Mouse (Mus musculus) spleen, adult 2 months (tissue): Measurements from ENCODE around the gene Tpgs1. TPM values are rescaled to one million over a fixed set of nuclear protein-coding genes. Genes with fewer than 3 reads are reported as not detected.

Source experiments
- DNase-seq, 2 experiments: peaks; one replicate each; pipeline versions ENCODE4 v3.0.0 to v3.0.0-alpha.2; 2012 to 2021; ENCODE audit warnings: low spot score in 2 of 2, low read depth in 1 of 2
- H3K27ac ChIP-seq: fragments of 200-500 bp; 2 replicates; pipeline ENCODE4 v1.5.1; 2012; ENCODE audit warnings: low read length, inconsistent platforms; ENCODE audit not compliant: insufficient read depth
- H3K27me3 ChIP-seq: fragments of 200-500 bp; 2 replicates; pipeline ENCODE4 v1.6.1; 2012; ENCODE audit warnings: mild to moderate bottlenecking, moderate library complexity, low read length, inconsistent platforms; ENCODE audit not compliant: control insufficient read depth, insufficient read depth
- H3K36me3 ChIP-seq: fragments of 200-500 bp; 2 replicates; pipeline ENCODE4 v1.6.1; 2012; ENCODE audit warnings: mild to moderate bottlenecking, low read length, inconsistent platforms; ENCODE audit not compliant: control insufficient read depth, insufficient read depth
- H3K4me1 ChIP-seq: fragments of 200-500 bp; 2 replicates; pipeline ENCODE4 v1.6.1; 2011; ENCODE audit warnings: inconsistent platforms; ENCODE audit not compliant: control insufficient read depth, insufficient read depth, insufficient read length
- H3K4me3 ChIP-seq: fragments of 200-500 bp; 2 replicates; pipeline ENCODE4 v1.5.1; 2011; ENCODE audit warnings: mild to moderate bottlenecking, inconsistent platforms; ENCODE audit not compliant: insufficient read depth, insufficient read length; ENCODE audit errors: extremely low read depth
- CTCF ChIP-seq: fragments of 200-500 bp; IDR thresholded peaks from 2 replicates; pipeline ENCODE4 v1.5.1; 2011; ENCODE audit warnings: mild to moderate bottlenecking, inconsistent platforms; ENCODE audit not compliant: insufficient read depth, insufficient read length, insufficient replicate concordance; ENCODE audit errors: extremely low read depth
- POLR2A ChIP-seq: fragments of 200-500 bp; IDR thresholded peaks from 2 replicates; pipeline ENCODE4 v1.6.1; 2011; ENCODE audit warnings: low read depth, low read length, inconsistent platforms
- WGBS: fragments of 180-500 bp; shearing (Covaris S2); methylation state at CpG from one replicate; pipeline ENCODE4 v1.1.7; 2018; 5-methylcytosine and 5-hydroxymethylcytosine counted together
- polyA plus RNA-seq: library from polyadenylated mRNA; depleted of rRNA; stranded (reverse); fragments of >200 nt; gene quantifications from 2 replicates; pipeline ENCODE4 v1.2.3, GENCODE M21; 2012

Tpgs1 gene
- polyA plus RNA-seq, 1 experiment, result 47.9 TPM

DNA sequence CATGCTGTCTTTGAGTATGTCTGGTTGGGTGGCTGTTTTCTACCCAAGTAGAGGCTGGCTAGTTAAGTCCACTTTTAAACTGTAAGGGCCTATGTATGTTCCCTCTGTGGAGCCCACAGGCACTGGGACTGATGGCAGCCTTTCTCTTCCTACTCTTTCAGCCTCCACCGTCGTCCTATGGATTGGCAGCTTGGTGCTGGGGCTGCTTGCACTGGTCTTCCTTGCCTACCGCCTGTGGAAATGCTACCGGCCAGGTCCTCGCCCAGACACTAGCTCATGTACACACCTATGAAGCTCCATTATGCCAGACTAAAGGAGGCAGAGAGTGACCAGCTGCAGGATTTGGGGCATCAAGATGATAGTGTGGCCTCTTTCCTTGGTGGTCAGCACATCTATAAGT lies 1.1 kb upstream of the Tpgs1 start:
- H3K4me3 ChIP-seq, result no peak overlapping the region
- H3K27ac ChIP-seq, result no peak overlapping the region
- no peaks in the 10 kb centered on the region for H3K27me3 ChIP-seq
- peaks cover 8% of the 10 kb centered on the region; the same call in 1 of the 2 replicates for H3K4me1 ChIP-seq
- peaks cover 2% of the 10 kb centered on the region; the same call in 1 of the 2 replicates for H3K36me3 ChIP-seq
- WGBS, result 75% methylated on average over 5 of the region's 5 CpGs
- no peak for DNase-seq
- no peak for TF ChIP-seq POLR2A
- TF ChIP-seq CTCF, result no peak

DNA sequence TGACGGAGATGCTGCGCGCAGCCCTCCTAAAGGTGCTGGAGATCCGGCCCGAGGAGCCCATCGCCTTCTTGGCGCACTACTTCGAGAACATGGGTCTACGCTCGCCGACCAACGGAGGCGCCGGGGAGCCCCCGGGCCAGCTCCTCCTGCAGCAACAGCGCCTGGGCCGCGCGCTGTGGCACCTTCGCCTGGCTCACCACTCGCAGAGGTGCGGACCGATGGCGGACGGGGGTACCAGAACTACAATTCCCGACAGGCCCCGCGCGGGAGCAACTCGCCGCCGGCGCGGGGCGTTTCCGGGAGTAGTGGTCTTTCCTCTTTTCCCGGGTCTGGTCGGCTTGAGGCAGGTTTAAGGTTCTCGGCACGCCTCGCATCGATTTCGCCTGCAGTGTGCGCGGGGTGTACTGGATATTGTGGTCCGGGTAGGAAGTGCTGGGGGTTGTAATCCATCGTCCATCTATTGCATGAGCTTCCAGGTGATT lies 448 bp downstream of the Tpgs1 start:
- Histone ChIP-seq H3K4me3 (peak overlapping the region; percentile 75), H3K27me3 (no peaks in the 10 kb centered on the region), H3K4me1 (peaks cover 8% of the 10 kb centered on the region; the same call in 1 of the 2 replicates), H3K36me3 (peaks cover 2% of the 10 kb centered on the region; the same call in 1 of the 2 replicates), H3K27ac (peak overlapping the region; percentile 83)
- WGBS, result under 1% methylated on average over 47 of the region's 47 CpGs
- TF ChIP-seq POLR2A (no peak), CTCF (no peak)
- peak in 1 of 2 experiments; percentile 78 for DNase-seq

DNA sequence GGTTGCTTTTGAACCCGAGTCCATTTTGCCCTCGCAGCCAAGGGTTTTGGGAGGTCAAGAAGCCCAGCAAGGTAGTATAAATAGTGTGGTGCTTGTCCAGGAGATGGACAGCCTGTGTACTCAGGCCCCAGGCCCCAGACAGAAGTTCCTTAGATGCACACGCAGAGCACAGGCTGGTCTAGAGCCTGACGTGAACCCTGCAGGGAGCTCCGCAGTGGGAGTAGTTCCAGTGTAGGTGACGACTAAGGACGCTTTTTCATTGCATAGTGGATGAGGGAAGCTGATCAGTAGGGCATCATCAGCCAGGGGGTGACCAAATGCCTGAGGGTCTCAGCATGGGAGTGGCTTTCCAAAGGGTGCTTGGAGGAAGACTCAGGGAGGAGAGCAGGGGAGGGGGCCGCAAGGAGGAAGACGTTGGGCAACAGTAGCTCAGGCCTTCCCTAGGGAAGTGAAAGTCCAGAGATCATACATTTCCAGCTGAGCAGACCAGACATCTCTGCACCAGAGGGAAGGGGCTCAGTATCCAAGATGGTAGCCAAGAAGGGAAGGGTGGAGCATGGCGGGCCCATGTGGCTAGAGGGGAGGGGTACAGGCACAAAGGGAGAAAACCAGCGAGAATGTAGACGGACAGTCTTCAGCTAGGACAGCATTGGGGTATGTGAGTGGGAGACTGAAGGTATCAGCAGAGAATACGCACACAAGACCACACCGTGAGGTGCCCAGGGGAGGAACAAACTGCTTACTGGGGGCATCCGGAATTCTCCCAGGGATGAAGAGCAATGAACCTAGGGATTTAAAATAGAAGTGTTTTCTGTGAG lies 1.1 kb downstream of the Tpgs1 start:
- H3K36me3 ChIP-seq, result peaks cover 2% of the 10 kb centered on the region; the same call in 1 of the 2 replicates
- peak overlapping the region; percentile 83; the same call in 1 of the 2 replicates for H3K27ac ChIP-seq
- H3K4me1 ChIP-seq, result peaks cover 8% of the 10 kb centered on the region; the same call in 1 of the 2 replicates
- H3K27me3 ChIP-seq, result no peaks in the 10 kb centered on the region
- no peak for DNase-seq
- H3K4me3 ChIP-seq, result peak overlapping the region; percentile 75
- 38% methylated on average over 15 of the region's 15 CpGs for WGBS
- TF ChIP-seq POLR2A (no peak), CTCF (no peak)

DNA sequence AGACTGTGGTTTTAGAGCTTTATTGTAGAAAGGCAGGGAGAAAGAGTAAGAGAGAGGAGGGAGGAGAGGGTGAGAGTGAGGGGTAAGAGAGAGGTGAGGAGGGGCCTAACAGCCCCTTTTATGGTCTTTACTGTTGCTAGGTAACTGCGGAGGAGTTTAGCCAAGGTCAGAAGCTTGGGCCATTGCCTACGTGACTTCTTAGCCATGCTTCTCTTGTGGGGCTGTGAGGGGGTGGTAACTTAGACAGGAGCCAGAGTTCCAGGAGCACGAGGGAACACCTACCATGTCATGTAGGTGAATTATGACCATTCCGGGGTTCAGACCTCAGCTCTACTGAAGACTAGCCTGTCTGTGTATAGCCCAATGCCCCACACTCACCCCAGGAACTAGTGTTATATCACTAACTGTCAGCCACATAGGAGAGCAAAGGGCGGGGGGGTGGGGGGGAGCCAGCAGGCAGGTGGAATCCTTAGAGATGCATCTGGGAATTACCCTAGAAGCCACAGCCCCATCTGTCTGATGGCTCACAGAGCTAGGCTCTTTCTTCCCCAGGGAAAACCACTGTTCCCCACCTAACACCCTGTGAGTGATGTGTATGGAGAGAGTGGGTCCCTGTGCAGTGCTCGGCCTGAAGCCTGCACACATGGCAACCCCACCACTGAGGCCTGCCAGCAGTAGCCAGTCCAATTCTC lies 2.4 kb downstream of the Tpgs1 start:
- TF ChIP-seq CTCF, result no peak
- no peak for TF ChIP-seq POLR2A
- Histone ChIP-seq H3K27me3 (no peaks in the 10 kb centered on the region), H3K4me3 (no peak overlapping the region), H3K36me3 (peaks cover 6% of the 10 kb centered on the region), H3K27ac (no peak overlapping the region), H3K4me1 (peaks cover 8% of the 10 kb centered on the region; the same call in 1 of the 2 replicates)
- WGBS, result 72% methylated on average over 6 of the region's 6 CpGs
- DNase-seq, result no peak

DNA sequence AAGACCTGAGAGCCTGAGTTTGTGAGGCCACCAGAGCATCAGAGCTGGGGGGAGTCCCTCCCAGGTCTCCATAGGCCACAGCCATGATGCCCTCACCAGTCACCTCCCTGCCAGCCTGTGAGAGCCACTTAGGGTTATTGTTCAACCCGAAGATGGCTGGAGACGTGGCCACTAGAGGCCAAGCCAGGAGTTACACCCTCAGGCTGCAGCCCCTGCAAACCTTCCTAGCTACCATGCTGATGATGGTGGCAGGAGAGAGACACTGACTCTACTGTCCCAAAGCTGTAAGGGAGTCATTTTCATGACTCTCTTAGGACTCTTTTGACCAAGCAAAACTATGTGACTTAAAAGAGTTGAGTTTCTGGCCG lies 2.9 kb downstream of the Tpgs1 start:
- no peak for DNase-seq
- Histone ChIP-seq H3K27ac (no peak overlapping the region), H3K27me3 (no peaks in the 10 kb centered on the region), H3K4me1 (peaks cover 8% of the 10 kb centered on the region; the same call in 1 of the 2 replicates), H3K36me3 (peaks cover 6% of the 10 kb centered on the region), H3K4me3 (no peak overlapping the region)
- TF ChIP-seq POLR2A (no peak), CTCF (no peak)
- WGBS, result 78% methylated on average over 3 of the region's 3 CpGs

DNA sequence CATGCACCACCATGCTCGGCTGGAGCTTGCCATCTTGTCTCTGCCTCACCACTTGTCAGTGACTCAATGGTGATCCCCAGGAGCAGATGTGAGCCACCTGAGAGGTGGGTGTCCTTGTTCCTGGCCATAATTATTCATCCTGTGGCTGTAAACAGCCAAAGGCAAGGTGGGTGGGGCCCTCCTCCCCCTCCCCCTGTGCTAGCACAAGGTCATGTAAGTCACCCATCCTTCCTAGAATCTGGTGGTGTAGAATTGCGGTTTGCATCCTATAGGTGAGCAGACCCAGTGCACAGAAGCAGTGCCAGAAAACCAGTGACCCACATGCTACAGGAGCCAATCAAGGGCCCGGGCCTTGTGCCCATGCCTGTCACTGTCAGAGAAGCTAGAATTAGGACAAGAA lies 3.9 kb downstream of the Tpgs1 start:
- no peak for DNase-seq

More for the DNA sequence above, 3.9 kb downstream of the Tpgs1 start:
- no peaks in the 10 kb centered on the region for H3K27me3 ChIP-seq
- no peak overlapping the region for H3K27ac ChIP-seq
- H3K36me3 ChIP-seq, result peaks cover 6% of the 10 kb centered on the region
- H3K4me1 ChIP-seq, result peaks cover 8% of the 10 kb centered on the region; the same call in 1 of the 2 replicates
- H3K4me3 ChIP-seq, result no peak overlapping the region
- TF ChIP-seq CTCF, result no peak
- TF ChIP-seq POLR2A, result no peak
- WGBS, result 95% methylated on average over 3 of the region's 3 CpGs
